Comparison of ENCODE assay signal across 8 mouse cellular contexts in the genomic region with DNA sequence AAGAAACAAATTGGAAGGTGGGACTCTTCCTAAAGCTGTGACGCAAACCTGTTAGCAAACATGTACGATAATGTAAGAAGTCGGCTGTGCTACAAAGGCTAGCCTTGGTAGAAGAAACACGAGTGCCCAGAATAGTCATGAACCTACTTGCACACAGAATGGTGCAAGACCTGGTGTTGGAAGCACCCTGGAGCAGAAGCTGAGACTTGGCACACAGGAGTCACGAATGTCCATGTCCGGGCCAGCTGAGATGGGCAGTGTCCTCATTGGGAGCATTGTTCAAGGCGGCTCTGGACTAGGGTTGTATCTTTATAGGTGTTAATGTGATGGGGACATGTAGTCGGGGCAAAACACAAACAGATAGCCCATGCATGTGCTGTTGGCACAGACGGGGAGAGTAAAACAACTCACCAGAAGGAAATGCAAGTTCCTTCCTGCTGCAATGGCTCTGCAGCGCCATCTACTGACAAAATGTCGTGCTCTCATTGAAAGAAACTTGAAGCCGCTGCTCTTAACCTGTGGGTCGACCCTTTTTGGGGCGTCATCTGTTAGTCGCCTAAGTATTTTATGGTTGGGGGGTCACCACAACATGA. TPM values are rescaled to one million over a fixed set of nuclear protein-coding genes. Genes with fewer than 3 reads are reported as not detected.
A peak's percentile ranks its signal among the peaks of the same experiment; 100 is the strongest.
DNase-seq lines count a peak whose midpoint lies in the region; ATAC-seq and TF ChIP-seq lines count a peak whose summit lies in the region.

No protein-coding gene starts in this region.

- TF ChIP-seq CTCF in kidney, postnatal 0 days (IDR thresholded peaks at IDR 0.05; ENCODE audit: low read depth), result peak; percentile 91
- TF ChIP-seq CTCF in lung, postnatal 0 days (IDR thresholded peaks at IDR 0.05), result peak; percentile 93

- peak; percentile 36 to 83 for DNase-seq in adrenal gland, adult (ENCODE audit: inconsistent age in 2 of 2, low spot score in 1 of 2)
- no peak for DNase-seq in adrenal gland, postnatal 4 days (ENCODE audit: low spot score in 2 of 2)
- peak; percentile 69 for DNase-seq in MEL-GATA-1-ER (ENCODE audit: extremely low read depth, low read depth)
- DNase-seq in cerebellum, adult 8-10 months, result peak; percentile 76
- DNase-seq in kidney, postnatal 0 days (ENCODE audit: low spot score), result peak; percentile 75
- peak; percentile 71 for DNase-seq in lung, postnatal 0 days (ENCODE audit: low spot score)
- peak; percentile 92 for DNase-seq in retina, embryonic 14.5 days (ENCODE audit: low spot score)

- no peaks in the 10 kb centered on the region for H3K27me3 ChIP-seq in kidney, postnatal 0 days (ENCODE audit: insufficient read depth, low read length)
- no peaks in the 10 kb centered on the region for H3K27me3 ChIP-seq in lung, postnatal 0 days (replicated peaks; ENCODE audit: insufficient read depth, low read length)

- no peak overlapping the region for H3K9ac ChIP-seq in kidney, postnatal 0 days (ENCODE audit: low read depth, low read length)
- no peak overlapping the region for H3K9ac ChIP-seq in lung, postnatal 0 days (replicated peaks; ENCODE audit: low read depth)

- ATAC-seq in granulocyte monocyte progenitor cell, adult 5-6 weeks (replicated peaks; ENCODE audit: poor library complexity, severe bottlenecking), result peak; percentile 67
- 0 out of 2 replicates have a peak, but pooled peaks have one; percentile 21 for ATAC-seq in kidney, postnatal 0 days (replicated peaks; ENCODE audit: low FRiP score, low read depth)
- no peak for ATAC-seq in lung, postnatal 0 days

- no peaks in the 10 kb centered on the region for H3K9me3 ChIP-seq in kidney, postnatal 0 days (replicated peaks; ENCODE audit: low read length)
- no peaks in the 10 kb centered on the region for H3K9me3 ChIP-seq in lung, postnatal 0 days (ENCODE audit: low read length)

- no peak overlapping the region for H3K4me2 ChIP-seq in kidney, postnatal 0 days (ENCODE audit: low read length)
- H3K4me2 ChIP-seq in lung, postnatal 0 days (replicated peaks; ENCODE audit: low read depth, low read length), result no peak overlapping the region

- H3K36me3 ChIP-seq in kidney, postnatal 0 days (ENCODE audit: insufficient read depth, low read length), result no peaks in the 10 kb centered on the region
- H3K36me3 ChIP-seq in lung, postnatal 0 days (ENCODE audit: insufficient read depth, low read length), result no peaks in the 10 kb centered on the region

- 32% methylated on average over 15 of the region's 15 CpGs for WGBS in kidney, postnatal 0 days
- WGBS in lung, postnatal 0 days, result 29% methylated on average over 15 of the region's 15 CpGs

- H3K4me1 ChIP-seq in kidney, postnatal 0 days (replicated peaks; ENCODE audit: insufficient read depth, low read length), result no peaks in the 10 kb centered on the region
- H3K4me1 ChIP-seq in lung, postnatal 0 days (ENCODE audit: insufficient read depth, low read depth, low read length), result no peaks in the 10 kb centered on the region

- H3K27ac ChIP-seq in kidney, postnatal 0 days, result no peak overlapping the region
- no peak overlapping the region for H3K27ac ChIP-seq in lung, postnatal 0 days (ENCODE audit: low read length)

- no peak overlapping the region for H3K4me3 ChIP-seq in kidney, postnatal 0 days (replicated peaks; ENCODE audit: low read depth, low read length)
- no peak overlapping the region for H3K4me3 ChIP-seq in lung, postnatal 0 days (ENCODE audit: low read depth, low read length)

- TF ChIP-seq EP300 in lung, postnatal 0 days (IDR thresholded peaks at IDR 0.05), result no peak

RNA-seq across cellular contexts. Expression of a gene that starts 15.2 kb away (rescaled TPM):
- total RNA-seq in adrenal gland, postnatal 4 days (2021), result 10 to 100 TPM; 17.0 TPM
- 15.4 and 17.6 TPM in 2 replicates for total RNA-seq in granulocyte monocyte progenitor cell, adult 5-6 weeks (2014; fragmentation: Nextera tagmentation)
- total RNA-seq in granulocyte monocyte progenitor cell, adult 5-6 weeks (2017), result 16.4 and 18.1 TPM in 2 replicates
- polyA plus RNA-seq in kidney, postnatal 0 days (2015; fragmentation: Nextera tagmentation; extraction: Ambion mirVana), result 20.4 and 21.1 TPM in 2 replicates
- 12.6 and 13.1 TPM in 2 replicates for polyA plus RNA-seq in lung, postnatal 0 days (2015; fragmentation: Nextera tagmentation; extraction: Ambion mirVana)

RNA-seq across cellular contexts. Expression of a gene that starts 41.8 kb away (rescaled TPM):
- 1 to 10 TPM; 5.8 to 6.7 TPM for total RNA-seq in adrenal gland, postnatal 4 days (2021)
- total RNA-seq in granulocyte monocyte progenitor cell, adult 5-6 weeks (2014; fragmentation: Nextera tagmentation), result 0.66 and 1.1 TPM in 2 replicates
- 0.43 and 0.77 TPM in 2 replicates for total RNA-seq in granulocyte monocyte progenitor cell, adult 5-6 weeks (2017)
- polyA plus RNA-seq in kidney, postnatal 0 days (2015; fragmentation: Nextera tagmentation; extraction: Ambion mirVana), result 6.0 and 6.7 TPM in 2 replicates
- 6.7 TPM in 2 replicates for polyA plus RNA-seq in lung, postnatal 0 days (2015; fragmentation: Nextera tagmentation; extraction: Ambion mirVana)

RNA-seq across cellular contexts. Expression of a gene that starts 55.0 kb away (rescaled TPM):
- 10 to 100 TPM; 11.8 to 13.9 TPM for total RNA-seq in adrenal gland, postnatal 4 days (2021)
- not detected in 2 replicates for total RNA-seq in granulocyte monocyte progenitor cell, adult 5-6 weeks (2014; fragmentation: Nextera tagmentation)
- total RNA-seq in granulocyte monocyte progenitor cell, adult 5-6 weeks (2017), result not detected in 2 replicates
- 0.21 and 0.22 TPM in 2 replicates for polyA plus RNA-seq in kidney, postnatal 0 days (2015; fragmentation: Nextera tagmentation; extraction: Ambion mirVana)
- polyA plus RNA-seq in lung, postnatal 0 days (2015; fragmentation: Nextera tagmentation; extraction: Ambion mirVana), result 0.21 and 0.26 TPM in 2 replicates

Comparison
In these comparisons a context has a peak if more than half of its experiments do, and no peak if none do; other contexts are left out.
1. DNase-seq: peak in adrenal gland, adult (2 of 2), MEL-GATA-1-ER (single experiment), cerebellum, adult 8-10 months (single experiment), kidney, postnatal 0 days (single experiment), lung, postnatal 0 days (single experiment) and retina, embryonic 14.5 days (single experiment); none in adrenal gland, postnatal 4 days (0 of 2).
2. RNA of a gene that starts 55.0 kb away (total RNA-seq): 11.8 to 13.9 TPM in adrenal gland, postnatal 4 days; not detected in granulocyte monocyte progenitor cell, adult 5-6 weeks; every median in the first group is over 10 times any median in the second.